Mouse (Mus musculus) liver, postnatal 0 days (tissue): ENCODE measurements at regions not wholly inside any gene's neighbourhood (a gene's known extent, or its start where the extent isn't known, plus 50 kb on each side); places are given as distances from the start of the nearest gene placed in this dataset.

Experiments used
- CTCF ChIP-seq: sonication (generic); IDR thresholded peaks from 2 replicates; pipeline ENCODE4 v1.5.1; 2016; ENCODE audit warnings: antibody characterized with exemption, low read depth
- EP300 ChIP-seq: IDR thresholded peaks from 2 replicates; pipeline ENCODE4 v1.6.1; 2016; ENCODE audit warnings: antibody characterized with exemption, low read depth, mild to moderate bottlenecking

GRCm38 (mm10) chr3:146349393-146349792 is 55.0 kb upstream of the Ssx2ip start:
- TF ChIP-seq CTCF (no peak), EP300 (no peak)
